Mouse (Mus musculus) c-Kit-positive CD71-positive TER-119-positive erythroid progenitor cells, embryonic 14.5 days (primary cell): ENCODE data around the gene Cnbp.

Experiments used
- DNase-seq: peaks from one replicate; pipeline ENCODE4 v3.0.0-alpha.2; 2013; ENCODE audit warnings: low spot score

Gene Cnbp

GRCm38 (mm10) chr6:87850155-87850899 is 579 bp downstream of the Cnbp start:
- no peak for DNase-seq

GRCm38 (mm10) chr6:87849780-87850154 is 1.1 kb downstream of the Cnbp start:
- DNase-seq = no peak

GRCm38 (mm10) chr6:87846813-87847212 is 4.1 kb downstream of the Cnbp start:
- no peak for DNase-seq

- DNase-seq = no peak
These were observed 5.7 kb downstream of the Cnbp start for GRCm38 (mm10) chr6:87845031-87845695.

GRCm38 (mm10) chr6:87842254-87842653 is 8.7 kb downstream of the Cnbp start:
- DNase-seq = no peak

GRCm38 (mm10) chr6:87841635-87842034 is 9.3 kb downstream of the Cnbp start:
- no peak for DNase-seq

- DNase-seq = no peak
These were observed 11.0 kb downstream of the Cnbp start for GRCm38 (mm10) chr6:87839797-87840341.

- peak; percentile 96 for DNase-seq
These were observed 12.2 kb downstream of the Cnbp start, which contains the start of gene Isy1 for GRCm38 (mm10) chr6:87838551-87839197. Gene Isy1 (minus strand): TSS chr6:87838798.

GRCm38 (mm10) chr6:87835695-87836094 is 15.2 kb downstream of the Cnbp start, which contains the start of gene Gm45140:
Gene Gm45140 (minus strand): TSS chr6:87835795.
- DNase-seq = no peak

GRCm38 (mm10) chr6:87820366-87820765 is 30.5 kb downstream of the Cnbp start:
- no peak for DNase-seq

GRCm38 (mm10) chr6:87814486-87814885 is 36.4 kb downstream of the Cnbp start:
- no peak for DNase-seq

- DNase-seq = no peak
These were observed 38.2 kb downstream of the Cnbp start for GRCm38 (mm10) chr6:87812656-87813055.

GRCm38 (mm10) chr6:87811675-87812338 is 39.1 kb downstream of the Cnbp start, which contains the start of gene Rab43:
Gene Rab43 (minus strand): TSS chr6:87812164.
- peak; percentile 89 for DNase-seq

GRCm38 (mm10) chr6:87810713-87811669 is 39.9 kb downstream of the Cnbp start:
- peak; percentile 31 for DNase-seq

- peak; percentile 37 for DNase-seq
These were observed 40.6 kb downstream of the Cnbp start for GRCm38 (mm10) chr6:87810311-87810710.

GRCm38 (mm10) chr6:87809651-87810161 is 41.2 kb downstream of the Cnbp start:
- DNase-seq = peak; percentile 37

GRCm38 (mm10) chr6:87809144-87809543 is 41.8 kb downstream of the Cnbp start:
- no peak for DNase-seq

- DNase-seq = no peak
These were observed 42.4 kb downstream of the Cnbp start for GRCm38 (mm10) chr6:87808521-87808920.

GRCm38 (mm10) chr6:87807735-87808440 is 43.0 kb downstream of the Cnbp start:
- DNase-seq = peak; percentile 53

GRCm38 (mm10) chr6:87806857-87807256 is 44.0 kb downstream of the Cnbp start:
- no peak for DNase-seq
